Mouse (Mus musculus): ENCODE data around the gene Tmod1. TPM values are rescaled to one million over a fixed set of nuclear protein-coding genes. Genes with fewer than 3 reads are reported as not detected.
A peak's percentile ranks its signal among the peaks of the same experiment; 100 is the strongest.

Tmod1 gene
- polyA plus RNA-seq, 1 experiment = not detected

DNA sequence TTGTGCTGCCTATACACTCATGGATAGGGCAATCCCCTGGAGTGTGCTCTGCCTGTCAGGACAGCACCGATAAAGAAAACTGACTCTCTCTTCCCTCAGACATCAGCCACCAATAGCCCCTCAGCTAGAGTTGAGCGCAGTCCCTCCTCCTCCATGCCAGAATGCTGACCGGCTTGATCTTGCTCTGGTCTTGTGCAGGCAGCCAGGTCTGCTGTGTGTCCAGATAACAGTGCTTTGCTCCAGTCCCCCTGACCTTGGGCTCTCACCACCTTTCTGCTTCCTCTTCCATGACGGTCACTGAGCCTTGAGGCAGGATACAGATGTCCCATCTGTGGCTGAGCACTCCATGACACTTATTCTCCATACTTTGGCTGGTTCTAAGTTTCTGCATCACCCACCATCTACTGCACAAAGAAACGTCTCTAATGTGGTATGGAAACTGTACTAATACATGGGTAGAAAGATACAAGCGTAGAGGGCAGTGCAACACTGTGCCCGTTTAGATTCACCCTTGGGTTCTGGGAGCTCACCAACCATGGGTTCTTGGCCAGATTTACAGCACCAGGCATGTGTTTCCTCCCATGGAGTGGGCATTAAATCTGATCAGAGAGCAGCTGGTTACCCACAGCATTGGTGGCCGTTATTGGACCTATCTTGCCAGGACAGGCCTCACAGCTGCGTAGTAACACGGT, 63.5 kb downstream of the Tmod1 start:
- Histone ChIP-seq H3K4me1 (ENCODE audit: control insufficient read depth, insufficient read depth, low read length) (peaks cover 27% of the 10 kb centered on the region), H3K4me3 (ENCODE audit: insufficient read depth, low read depth, low read length) (no peak overlapping the region), H3K27ac (ENCODE audit: insufficient read depth, low read depth, low read length) (peak overlapping the region; percentile 53; the same call in 1 of the 2 replicates)
- TF ChIP-seq CTCF (IDR thresholded peaks at IDR 0.05; ENCODE audit: insufficient read depth, low read depth, low read length) = no peak
- TF ChIP-seq POLR2A (IDR thresholded peaks at IDR 0.05; ENCODE audit: insufficient read depth, low read depth, low read length) = no peak
- 95% methylated on average over 10 of the region's 10 CpGs for WGBS

DNA sequence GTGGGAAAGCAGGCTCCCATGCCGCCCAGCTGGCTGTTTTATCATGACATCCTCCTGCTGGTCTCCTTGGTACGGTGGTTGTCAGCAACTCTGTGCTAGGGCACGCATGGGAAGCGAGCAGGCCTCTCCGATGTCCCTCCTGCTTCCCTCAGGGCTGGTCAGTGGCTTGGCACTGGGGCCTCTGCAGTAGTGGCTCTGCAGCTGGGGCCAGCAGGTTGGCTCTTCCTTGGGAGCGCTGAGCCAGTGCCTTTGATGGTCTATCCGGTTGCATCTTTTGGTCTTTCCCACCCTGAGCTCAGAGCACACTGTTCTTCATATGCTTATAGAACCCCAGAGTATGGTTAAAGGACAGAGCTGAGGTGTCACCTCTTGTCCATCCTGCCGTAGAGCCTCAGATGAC, 71.3 kb downstream of the Tmod1 start:
- 93% methylated on average over 8 of the region's 8 CpGs for WGBS
- H3K27ac ChIP-seq (ENCODE audit: insufficient read depth, low read depth, low read length) = no peak overlapping the region
- no peak for TF ChIP-seq POLR2A (IDR thresholded peaks at IDR 0.05; ENCODE audit: insufficient read depth, low read depth, low read length)
- TF ChIP-seq CTCF (IDR thresholded peaks at IDR 0.05; ENCODE audit: insufficient read depth, low read depth, low read length) = no peak
- H3K4me1 ChIP-seq (ENCODE audit: control insufficient read depth, insufficient read depth, low read length) = peaks cover 2% of the 10 kb centered on the region
- H3K4me3 ChIP-seq (ENCODE audit: insufficient read depth, low read depth, low read length) = no peak overlapping the region

DNA sequence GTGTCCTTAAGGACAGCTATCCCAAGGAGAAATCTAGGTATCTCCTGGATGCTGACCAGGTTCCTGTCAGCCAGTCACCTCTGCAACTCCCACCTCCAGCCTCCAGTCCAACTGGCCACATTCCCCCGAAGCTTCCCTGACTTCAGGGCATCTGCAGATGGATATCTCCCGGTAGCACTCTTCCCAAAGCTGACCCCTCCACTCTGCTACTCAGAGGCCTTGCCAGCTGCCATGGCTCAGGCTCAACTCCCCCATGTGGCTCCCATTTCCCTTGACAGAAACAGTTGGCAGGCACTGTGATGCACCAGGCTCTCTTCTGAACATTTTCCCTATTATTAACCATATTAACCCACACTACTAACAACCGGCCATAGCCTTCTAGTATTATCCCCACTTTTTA, 72.6 kb downstream of the Tmod1 start:
- Histone ChIP-seq H3K4me3 (ENCODE audit: insufficient read depth, low read depth, low read length) (no peak overlapping the region), H3K27ac (ENCODE audit: insufficient read depth, low read depth, low read length) (no peak overlapping the region), H3K4me1 (ENCODE audit: control insufficient read depth, insufficient read depth, low read length) (peaks cover 2% of the 10 kb centered on the region)
- TF ChIP-seq POLR2A (IDR thresholded peaks at IDR 0.05; ENCODE audit: insufficient read depth, low read depth, low read length) (no peak), CTCF (IDR thresholded peaks at IDR 0.05; ENCODE audit: insufficient read depth, low read depth, low read length) (no peak)
- whole genome bisulfite sequencing = 38% methylated on average over 3 of the region's 3 CpGs

DNA sequence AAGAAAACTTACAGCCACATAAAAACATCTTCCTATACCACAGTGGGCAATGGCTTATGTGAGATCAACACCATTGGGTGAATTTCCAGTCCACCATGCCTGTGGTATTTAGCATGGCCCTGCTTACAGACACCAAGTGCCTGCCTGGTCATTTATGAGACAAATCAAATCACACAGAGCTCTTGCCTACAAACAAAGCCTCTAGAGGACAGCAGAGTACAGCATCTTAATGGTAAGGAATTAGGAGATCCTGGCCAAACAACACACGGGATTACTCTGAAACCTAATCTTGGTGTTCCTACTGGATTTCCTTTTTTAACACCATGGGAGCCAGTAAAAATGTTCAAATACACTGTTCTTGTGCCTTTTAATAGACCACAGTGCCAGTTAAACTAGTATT, 76.6 kb downstream of the Tmod1 start:
- 47% methylated on average over 1 of the region's 1 CpGs for WGBS
- no peak overlapping the region for H3K27ac ChIP-seq (ENCODE audit: insufficient read depth, low read depth, low read length)
- TF ChIP-seq POLR2A (IDR thresholded peaks at IDR 0.05; ENCODE audit: insufficient read depth, low read depth, low read length) = no peak
- TF ChIP-seq CTCF (IDR thresholded peaks at IDR 0.05; ENCODE audit: insufficient read depth, low read depth, low read length) = no peak
- no peaks in the 10 kb centered on the region; the same call in 1 of the 2 replicates for H3K4me1 ChIP-seq (ENCODE audit: control insufficient read depth, insufficient read depth, low read length)
- no peak overlapping the region for H3K4me3 ChIP-seq (ENCODE audit: insufficient read depth, low read depth, low read length)

DNA sequence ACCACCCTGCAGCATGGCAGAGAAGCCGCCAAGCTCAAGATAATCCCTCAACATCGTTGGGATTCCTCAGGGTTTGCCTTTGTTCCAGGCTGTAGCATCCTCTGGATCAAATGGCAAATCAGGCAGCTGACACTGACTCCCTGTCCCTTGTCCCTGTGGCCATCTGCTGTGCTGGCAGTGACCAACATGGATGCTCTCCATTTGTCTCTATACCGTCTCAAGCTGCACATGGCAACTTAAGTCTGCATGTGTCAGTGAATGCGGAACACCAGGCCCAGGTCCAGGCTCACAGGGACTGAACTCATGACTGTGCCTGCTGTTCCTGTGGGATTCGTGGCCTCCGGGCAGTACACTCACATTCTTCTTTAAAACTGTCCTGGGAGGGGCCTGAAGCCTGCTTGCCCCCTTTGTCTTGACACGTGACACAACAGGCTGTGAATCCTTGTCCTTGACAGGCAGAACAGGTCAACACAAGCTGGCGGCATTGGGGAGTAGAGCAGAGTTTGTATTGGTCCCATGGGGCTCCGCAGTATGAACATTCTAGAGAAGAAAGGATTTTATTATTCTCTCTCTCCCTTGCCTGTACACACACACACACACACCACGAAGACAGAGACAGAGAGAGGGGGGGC, 77.9 kb downstream of the Tmod1 start:
- H3K4me1 ChIP-seq (ENCODE audit: control insufficient read depth, insufficient read depth, low read length) = no peaks in the 10 kb centered on the region; the same call in 1 of the 2 replicates
- TF ChIP-seq CTCF (IDR thresholded peaks at IDR 0.05; ENCODE audit: insufficient read depth, low read depth, low read length) (no peak), POLR2A (IDR thresholded peaks at IDR 0.05; ENCODE audit: insufficient read depth, low read depth, low read length) (no peak)
- H3K27ac ChIP-seq (ENCODE audit: insufficient read depth, low read depth, low read length) = no peak overlapping the region
- H3K4me3 ChIP-seq (ENCODE audit: insufficient read depth, low read depth, low read length) = no peak overlapping the region
- 81% methylated on average over 10 of the region's 10 CpGs for whole genome bisulfite sequencing

DNA sequence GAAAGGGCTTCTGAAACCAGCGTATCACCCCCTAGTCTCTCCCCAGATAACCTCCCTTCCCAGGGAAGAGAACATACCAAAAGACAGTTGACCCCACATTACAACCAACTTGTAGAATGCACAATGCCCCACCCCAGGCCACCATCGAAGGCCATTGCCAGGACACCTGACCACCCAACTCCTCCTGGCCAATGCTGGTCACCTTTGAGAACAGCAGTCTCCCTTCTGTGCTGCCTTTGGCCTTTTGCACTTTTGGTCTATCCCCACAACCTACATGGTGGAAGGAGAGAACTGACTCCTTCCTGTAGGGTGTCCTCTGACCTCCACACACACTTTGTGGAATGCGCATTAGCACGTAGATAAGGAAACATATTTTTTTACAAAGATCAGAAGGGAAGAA, 78.8 kb downstream of the Tmod1 start:
- no peak overlapping the region for H3K27ac ChIP-seq (ENCODE audit: insufficient read depth, low read depth, low read length)
- no peak overlapping the region for H3K4me3 ChIP-seq (ENCODE audit: insufficient read depth, low read depth, low read length)
- WGBS = 93% methylated on average over 4 of the region's 4 CpGs
- no peak for TF ChIP-seq CTCF (IDR thresholded peaks at IDR 0.05; ENCODE audit: insufficient read depth, low read depth, low read length)
- no peak for TF ChIP-seq POLR2A (IDR thresholded peaks at IDR 0.05; ENCODE audit: insufficient read depth, low read depth, low read length)
- no peaks in the 10 kb centered on the region; the same call in 1 of the 2 replicates for H3K4me1 ChIP-seq (ENCODE audit: control insufficient read depth, insufficient read depth, low read length)

DNA sequence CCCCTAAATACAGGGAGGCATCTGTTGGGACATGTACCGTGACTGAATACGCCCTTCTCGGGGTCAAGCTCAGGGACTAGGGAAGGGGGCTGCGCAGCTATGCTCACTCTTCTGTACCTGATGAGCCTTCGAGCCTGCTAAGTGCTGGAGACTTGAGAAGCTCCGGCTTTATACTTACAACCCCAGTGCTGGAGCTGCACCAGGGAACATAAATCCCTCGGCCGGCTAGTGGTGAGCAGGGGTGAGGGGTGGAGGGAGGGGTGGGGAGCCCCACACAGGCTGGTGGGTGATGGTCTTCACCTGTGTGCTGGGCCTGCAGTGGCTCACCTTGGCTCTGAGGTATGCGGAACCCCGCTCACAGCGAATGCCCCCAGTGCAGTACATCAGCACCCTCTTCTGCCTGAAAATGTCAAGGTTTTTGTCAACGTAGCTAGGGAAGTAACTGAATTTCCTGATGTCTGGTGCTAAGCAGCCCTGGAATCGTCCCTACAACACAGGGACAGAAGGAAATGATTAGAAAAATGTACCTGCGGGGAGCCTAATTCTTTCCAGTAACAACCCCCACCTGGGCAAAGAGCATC, 80.9 kb downstream of the Tmod1 start:
- Histone ChIP-seq H3K4me1 (ENCODE audit: control insufficient read depth, insufficient read depth, low read length) (no peaks in the 10 kb centered on the region), H3K4me3 (ENCODE audit: insufficient read depth, low read depth, low read length) (no peak overlapping the region), H3K27ac (ENCODE audit: insufficient read depth, low read depth, low read length) (no peak overlapping the region)
- 91% methylated on average over 14 of the region's 14 CpGs for whole genome bisulfite sequencing
- TF ChIP-seq CTCF (IDR thresholded peaks at IDR 0.05; ENCODE audit: insufficient read depth, low read depth, low read length) (no peak), POLR2A (IDR thresholded peaks at IDR 0.05; ENCODE audit: insufficient read depth, low read depth, low read length) (no peak)

DNA sequence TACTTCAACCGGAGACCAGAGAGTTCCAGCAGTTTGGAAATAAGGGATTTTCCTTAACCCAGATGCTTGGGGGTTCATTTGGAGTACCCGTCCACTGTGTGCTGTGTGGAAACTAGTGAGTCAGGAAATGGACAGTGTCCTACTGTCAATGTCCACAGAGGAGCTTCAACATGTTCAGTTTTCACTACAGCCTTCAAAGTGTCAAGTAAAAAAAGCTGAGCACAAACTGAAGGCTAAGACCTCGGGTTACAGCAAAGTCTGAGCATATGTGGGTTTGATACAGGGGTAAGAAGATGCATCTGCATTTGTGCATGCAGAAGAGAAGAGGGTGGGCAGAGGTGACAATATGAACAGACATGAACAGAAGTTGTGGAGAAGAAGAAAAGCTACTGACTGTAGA, 82.0 kb downstream of the Tmod1 start:
- H3K27ac ChIP-seq (ENCODE audit: insufficient read depth, low read depth, low read length) = no peak overlapping the region
- 90% methylated on average over 3 of the region's 3 CpGs for WGBS
- no peak for TF ChIP-seq POLR2A (IDR thresholded peaks at IDR 0.05; ENCODE audit: insufficient read depth, low read depth, low read length)
- no peak for TF ChIP-seq CTCF (IDR thresholded peaks at IDR 0.05; ENCODE audit: insufficient read depth, low read depth, low read length)
- H3K4me3 ChIP-seq (ENCODE audit: insufficient read depth, low read depth, low read length) = no peak overlapping the region
- H3K4me1 ChIP-seq (ENCODE audit: control insufficient read depth, insufficient read depth, low read length) = no peaks in the 10 kb centered on the region

DNA sequence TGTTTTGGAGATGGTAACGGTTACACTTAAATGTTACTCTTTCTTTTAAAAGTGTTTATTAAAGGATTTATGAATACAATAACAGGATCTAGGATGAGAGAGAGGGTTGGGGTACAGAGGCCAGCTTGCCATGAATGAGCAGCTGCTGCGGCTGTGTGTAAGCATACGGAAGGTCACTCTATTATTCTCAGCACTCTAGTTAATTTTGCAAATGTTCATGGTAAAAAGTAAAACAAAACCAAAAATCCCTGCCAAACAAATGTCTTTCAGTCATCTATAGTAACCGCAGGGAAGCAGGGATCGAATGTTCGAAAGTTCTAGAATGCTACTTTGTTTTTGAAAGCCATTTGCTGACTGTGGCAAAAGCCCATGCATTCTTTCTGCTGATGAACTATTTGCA, 84.6 kb downstream of the Tmod1 start:
- Histone ChIP-seq H3K27ac (ENCODE audit: insufficient read depth, low read depth, low read length) (no peak overlapping the region), H3K4me3 (ENCODE audit: insufficient read depth, low read depth, low read length) (no peak overlapping the region), H3K4me1 (ENCODE audit: control insufficient read depth, insufficient read depth, low read length) (no peaks in the 10 kb centered on the region)
- TF ChIP-seq CTCF (IDR thresholded peaks at IDR 0.05; ENCODE audit: insufficient read depth, low read depth, low read length) = no peak
- TF ChIP-seq POLR2A (IDR thresholded peaks at IDR 0.05; ENCODE audit: insufficient read depth, low read depth, low read length) = no peak
- 82% methylated on average over 6 of the region's 6 CpGs for WGBS
